Comparison of ENCODE assay signal across 8 mouse cellular contexts in the genomic region with DNA sequence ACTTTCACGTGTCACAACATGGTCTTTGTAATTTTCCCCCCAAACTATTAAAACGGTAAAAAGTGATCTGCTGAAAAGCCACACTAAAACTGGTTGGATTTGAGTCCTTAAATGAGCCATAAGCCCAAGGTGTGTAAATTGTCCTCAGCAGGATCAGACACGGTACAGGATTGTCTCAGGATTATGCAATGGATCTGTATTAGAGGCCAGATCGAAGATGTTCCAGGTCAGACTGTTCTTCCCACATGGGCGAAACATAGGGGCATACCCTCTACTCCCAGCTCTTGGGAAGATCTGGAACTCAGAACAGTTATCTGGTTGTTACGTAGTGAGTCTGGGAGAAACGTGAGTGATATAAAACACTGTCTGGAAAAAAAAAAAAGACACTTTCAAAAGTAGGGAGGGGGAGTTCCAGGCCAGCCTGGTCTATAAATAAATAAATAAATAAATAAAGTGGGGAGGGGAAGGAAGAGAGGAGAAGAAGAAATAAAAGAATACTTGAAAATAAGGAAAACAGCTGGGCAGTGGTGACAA. TPM values are rescaled to one million over a fixed set of nuclear protein-coding genes. Genes with fewer than 3 reads are reported as not detected.
DNase-seq lines count a peak whose midpoint lies in the region; ATAC-seq and TF ChIP-seq lines count a peak whose summit lies in the region.

No protein-coding gene starts in this region.

- peaks cover 3% of the 10 kb centered on the region; the same call in 1 of the 2 replicates for H3K79me2 ChIP-seq in liver, adult 2 months (ENCODE audit: control insufficient read depth, insufficient read depth, low read length)

- no peaks in the 10 kb centered on the region for H3K9me3 ChIP-seq in heart, embryonic 14.5 days (ENCODE audit: control insufficient read depth, low read length)
- H3K9me3 ChIP-seq in E14TG2a.4 (ENCODE audit: low read length), result 0 out of 2 replicates have a peak, but pooled peaks cover 5% of the 10 kb centered on the region
- no peaks in the 10 kb centered on the region for H3K9me3 ChIP-seq in embryonic facial prominence, embryonic 11.5 days (replicated peaks; ENCODE audit: control insufficient read depth, low read length)

- no peak for TF ChIP-seq CTCF in E14TG2a.4 (conservative IDR thresholded peaks at IDR 0.05; ENCODE audit: low read length)
- no peak for TF ChIP-seq CTCF in liver, adult 2 months (IDR thresholded peaks at IDR 0.05; ENCODE audit: low read depth, low read length)
- no peak for TF ChIP-seq CTCF in thymus, adult 2 months (IDR thresholded peaks at IDR 0.05; ENCODE audit: borderline replicate concordance, control insufficient read depth, extremely low read depth, insufficient read depth, low read length, poor library complexity)

- peak overlapping the region; percentile 97 for H3K27ac ChIP-seq in heart, embryonic 14.5 days (replicated peaks in 1 of 2; ENCODE audit: control insufficient read depth in 1 of 2, insufficient read depth in 1 of 2, low read depth in 2 of 2, low read length in 2 of 2)
- H3K27ac ChIP-seq in embryonic facial prominence, embryonic 11.5 days (replicated peaks; ENCODE audit: low read depth, low read length), result peak overlapping the region; percentile 95; the same call in 1 of the 2 replicates
- no peak overlapping the region for H3K27ac ChIP-seq in liver, adult 2 months (replicated peaks; ENCODE audit: insufficient read depth, low read depth, low read length)
- no peak overlapping the region; the same call in 1 of the 2 replicates for H3K27ac ChIP-seq in thymus, adult 2 months (ENCODE audit: control insufficient read depth, insufficient read depth, low read length)

- H3K4me3 ChIP-seq in heart, embryonic 14.5 days (ENCODE audit: control insufficient read depth in 1 of 2, insufficient read depth in 1 of 2, low read depth in 1 of 2, low read length in 2 of 2), result 0 out of 4 replicates have a peak overlapping the region, but pooled peaks of 1 of the 2 experiments have one; percentile 78
- peak overlapping the region; percentile 96 for H3K4me3 ChIP-seq in E14TG2a.4 (replicated peaks; ENCODE audit: low read length)
- H3K4me3 ChIP-seq in embryonic facial prominence, embryonic 11.5 days (ENCODE audit: low read depth, low read length), result no peak overlapping the region
- H3K4me3 ChIP-seq in liver, adult 2 months (ENCODE audit: insufficient read depth, low read depth, low read length), result no peak overlapping the region
- no peak overlapping the region for H3K4me3 ChIP-seq in thymus, adult 2 months (ENCODE audit: control insufficient read depth, insufficient read depth, low read length)

- H3K4me1 ChIP-seq in heart, embryonic 14.5 days (ENCODE audit: control insufficient read depth in 2 of 2, insufficient read depth in 2 of 2, low read length in 2 of 2), result peaks cover 6 to 13% of the 10 kb centered on the region in 2 experiments
- peaks cover 38% of the 10 kb centered on the region for H3K4me1 ChIP-seq in E14TG2a.4 (replicated peaks; ENCODE audit: low read depth, low read length)
- no peaks in the 10 kb centered on the region for H3K4me1 ChIP-seq in embryonic facial prominence, embryonic 11.5 days (ENCODE audit: control insufficient read depth, insufficient read depth, low read length)
- H3K4me1 ChIP-seq in liver, adult 2 months (ENCODE audit: control insufficient read depth, insufficient read depth, low read length), result peaks cover 13% of the 10 kb centered on the region
- H3K4me1 ChIP-seq in thymus, adult 2 months (replicated peaks; ENCODE audit: control insufficient read depth, insufficient read depth, low read length), result peaks cover 10% of the 10 kb centered on the region

- no peak for DNase-seq in heart, adult 8-10 months (ENCODE audit: low spot score)
- DNase-seq in embryonic facial prominence, embryonic 11.5 days (ENCODE audit: low spot score), result no peak
- DNase-seq in liver, adult 2 months (ENCODE audit: extremely low read depth, low read depth, low spot score), result peak; percentile 61
- DNase-seq in thymus, adult 2 months, result no peak
- DNase-seq in embryo, embryonic 11 days, result no peak
- DNase-seq in gastrocnemius, postnatal 10 days, result no peak

- H3K4me2 ChIP-seq in heart, embryonic 14.5 days (ENCODE audit: low read length), result peak overlapping the region; percentile 87
- no peak overlapping the region for H3K4me2 ChIP-seq in embryonic facial prominence, embryonic 11.5 days (ENCODE audit: low read depth, low read length)

- 62% methylated on average over 7 of the region's 7 CpGs for WGBS in heart, embryonic 14.5 days
- 83% methylated on average over 7 of the region's 7 CpGs for WGBS in embryonic facial prominence, embryonic 11.5 days
- WGBS in liver, adult 2 months, result 58% methylated on average over 7 of the region's 7 CpGs
- 77% methylated on average over 7 of the region's 7 CpGs for WGBS in thymus, adult 2 months

- H3K36me3 ChIP-seq in heart, embryonic 14.5 days (ENCODE audit: control insufficient read depth, insufficient read depth, low read length), result peaks cover 9% of the 10 kb centered on the region
- H3K36me3 ChIP-seq in E14TG2a.4 (ENCODE audit: insufficient read depth, low read length), result peaks cover 21% of the 10 kb centered on the region
- H3K36me3 ChIP-seq in embryonic facial prominence, embryonic 11.5 days (replicated peaks; ENCODE audit: control insufficient read depth, insufficient read depth, low read depth, low read length), result no peaks in the 10 kb centered on the region
- no peaks in the 10 kb centered on the region for H3K36me3 ChIP-seq in liver, adult 2 months (ENCODE audit: control insufficient read depth, insufficient read depth, low read length)
- no peaks in the 10 kb centered on the region for H3K36me3 ChIP-seq in thymus, adult 2 months (ENCODE audit: control insufficient read depth, insufficient read depth, low read length)

- no peak for ATAC-seq in heart, embryonic 14.5 days (ENCODE audit: insufficient number of reproducible peaks, insufficient read depth, low FRiP score, low read depth)
- no peak for ATAC-seq in embryonic facial prominence, embryonic 11.5 days (replicated peaks; ENCODE audit: insufficient number of reproducible peaks, low FRiP score, low TSS enrichment, low read depth)

- peak overlapping the region; percentile 95 for H3K9ac ChIP-seq in heart, embryonic 14.5 days (ENCODE audit: low read length)
- H3K9ac ChIP-seq in embryonic facial prominence, embryonic 11.5 days (replicated peaks; ENCODE audit: low read length), result no peak overlapping the region
- no peak overlapping the region for H3K9ac ChIP-seq in liver, adult 2 months (ENCODE audit: low read depth, low read length)

- no peak for TF ChIP-seq POLR2A in liver, adult 2 months (IDR thresholded peaks at IDR 0.05; ENCODE audit: extremely low read depth, insufficient read depth, low read length)
- no peak for TF ChIP-seq POLR2A in thymus, adult 2 months (IDR thresholded peaks at IDR 0.05; ENCODE audit: control insufficient read depth, extremely low read depth, insufficient read depth, low read length, poor library complexity)

- H3K27me3 ChIP-seq in heart, embryonic 14.5 days (ENCODE audit: control insufficient read depth, insufficient read depth, low read length), result no peaks in the 10 kb centered on the region
- no peaks in the 10 kb centered on the region for H3K27me3 ChIP-seq in E14TG2a.4 (ENCODE audit: insufficient read depth, low read length)
- no peaks in the 10 kb centered on the region for H3K27me3 ChIP-seq in embryonic facial prominence, embryonic 11.5 days (ENCODE audit: control insufficient read depth, insufficient read depth, low read length)
- no peaks in the 10 kb centered on the region for H3K27me3 ChIP-seq in liver, adult 2 months (ENCODE audit: control insufficient read depth, insufficient read depth, low read length)
- H3K27me3 ChIP-seq in thymus, adult 2 months (ENCODE audit: control insufficient read depth, insufficient read depth, low read length), result no peaks in the 10 kb centered on the region

RNA-seq across cellular contexts. Expression of gene Crlf3, which starts 1.1 kb away (rescaled TPM):
- polyA plus RNA-seq in heart, embryonic 14.5 days (2014; fragmentation: Nextera tagmentation; extraction: Ambion mirVana), result 32.5 and 33.3 TPM in 2 replicates
- 10 to 100 TPM in 2 of 4 experiments, 1 to 10 TPM in 2; 9.0 to 14.9 (median 12.1) TPM for total RNA-seq in heart, adult 8-10 months (2022)
- polyA plus RNA-seq in embryonic facial prominence, embryonic 11.5 days (2014; fragmentation: Nextera tagmentation; extraction: Ambion mirVana), result 53.8 and 57.1 TPM in 2 replicates
- 10.4 and 12.1 TPM in 2 replicates for total RNA-seq in liver, adult 2 months (2014; rRNA removed)
- 3.0 and 4.1 TPM in 2 replicates for polyA plus RNA-seq in liver, adult 2 months (2012; rRNA removed)
- 65.0 and 65.3 TPM in 2 replicates for polyA plus RNA-seq in thymus, adult 2 months (2012; rRNA removed)
- total RNA-seq in gastrocnemius, postnatal 10 days (2021), result 10 to 100 TPM; 11.6 to 14.9 TPM

RNA-seq across cellular contexts. Expression of gene Atad5, which starts 7.3 kb away (rescaled TPM):
- polyA plus RNA-seq in heart, embryonic 14.5 days (2014; fragmentation: Nextera tagmentation; extraction: Ambion mirVana), result 5.3 and 5.6 TPM in 2 replicates
- under 1 TPM; 0.55 to 0.97 (median 0.69) TPM for total RNA-seq in heart, adult 8-10 months (2022)
- 20.3 and 22.5 TPM in 2 replicates for polyA plus RNA-seq in embryonic facial prominence, embryonic 11.5 days (2014; fragmentation: Nextera tagmentation; extraction: Ambion mirVana)
- total RNA-seq in liver, adult 2 months (2014; rRNA removed), result 1.1 TPM in 2 replicates
- polyA plus RNA-seq in liver, adult 2 months (2012; rRNA removed), result 0.12 and 0.15 TPM in 2 replicates
- polyA plus RNA-seq in thymus, adult 2 months (2012; rRNA removed), result 3.6 and 5.1 TPM in 2 replicates
- total RNA-seq in gastrocnemius, postnatal 10 days (2021), result 1 to 10 TPM; 3.6 to 3.8 TPM

Comparison
In these comparisons a context has a peak if more than half of its experiments do, and no peak if none do; other contexts are left out.
1. H3K27ac ChIP-seq: peak in heart, embryonic 14.5 days (2 of 2) and embryonic facial prominence, embryonic 11.5 days (single experiment); none in liver, adult 2 months (single experiment) and thymus, adult 2 months (single experiment).